Mouse (Mus musculus) megakaryocyte progenitor cell, adult 5-6 weeks (primary cell): ENCODE results near the gene Spata17. TPM values are rescaled to one million over a fixed set of nuclear protein-coding genes. Genes with fewer than 3 reads are reported as not detected.

ENCODE experiments used
- ATAC-seq: replicated peaks from 2 replicates; pipeline ENCODE4 v1.8.0; 2016; ENCODE audit warnings: mild to moderate bottlenecking, moderate TSS enrichment, inconsistent platforms; ENCODE audit not compliant: poor library complexity
- total RNA-seq, 2 experiments: library from RNA; stranded (forward) in 1 of 2; stranded (reverse) in 1 of 2; fragments of 157-497, 149-512 nt in 1 of 2; fragments of 200-1000 nt in 1 of 2; gene quantifications; 2 replicates each; pipeline versions ENCODE4 v1.2.3 to v1.2.4; 2015 to 2017

Spata17 gene
- total RNA-seq (2015) (not detected in 2 replicates), total RNA-seq (2017) (2.2 TPM in 1 of 2 replicates, not detected in the other)

GRCm38 (mm10) chr1:187215181-187216116 is at the start of gene Spata17, which contains the start of gene Gpatch2:
Spata17 (minus strand) TSS chr1:187215465.
Gpatch2 (plus strand) TSS chr1:187215508.
- ATAC-seq, result peak; percentile 91

GRCm38 (mm10) chr1:187258756-187259155 is 43.5 kb upstream of the Spata17 start:
- ATAC-seq, result no peak

GRCm38 (mm10) chr1:187250741-187251262 is 35.5 kb upstream of the Spata17 start:
- ATAC-seq, result no peak

GRCm38 (mm10) chr1:187244734-187245133 is 29.5 kb upstream of the Spata17 start:
- ATAC-seq, result no peak

GRCm38 (mm10) chr1:187241329-187241728 is 26.1 kb upstream of the Spata17 start:
- peak; percentile 92 for ATAC-seq

GRCm38 (mm10) chr1:187240304-187240703 is 25.0 kb upstream of the Spata17 start:
- no peak for ATAC-seq

- no peak for ATAC-seq
Measured at GRCm38 (mm10) chr1:187238061-187238460, 22.8 kb upstream of the Spata17 start.

GRCm38 (mm10) chr1:187236296-187236695 is 21.0 kb upstream of the Spata17 start:
- no peak for ATAC-seq

- ATAC-seq, result no peak
Measured at GRCm38 (mm10) chr1:187235161-187235560, 19.9 kb upstream of the Spata17 start.

- no peak for ATAC-seq
Measured at GRCm38 (mm10) chr1:187232996-187233615, 17.8 kb upstream of the Spata17 start.

GRCm38 (mm10) chr1:187232196-187232955 is 17.1 kb upstream of the Spata17 start:
- ATAC-seq, result no peak

- ATAC-seq, result no peak
Measured at GRCm38 (mm10) chr1:187230255-187230654, 15.0 kb upstream of the Spata17 start.

- ATAC-seq, result peak; percentile 82
Measured at GRCm38 (mm10) chr1:187228414-187229146, 13.3 kb upstream of the Spata17 start.

GRCm38 (mm10) chr1:187226328-187227025 is 11.2 kb upstream of the Spata17 start:
- ATAC-seq, result peak; percentile 52

GRCm38 (mm10) chr1:187220756-187221155 is 5.5 kb upstream of the Spata17 start:
- no peak for ATAC-seq

GRCm38 (mm10) chr1:187216620-187217410 is 1.6 kb upstream of the Spata17 start:
- peak; percentile 57 for ATAC-seq

GRCm38 (mm10) chr1:187210736-187211135 is 4.5 kb downstream of the Spata17 start:
- ATAC-seq, result no peak

GRCm38 (mm10) chr1:187209496-187209895 is 5.8 kb downstream of the Spata17 start:
- ATAC-seq, result no peak

- no peak for ATAC-seq
Measured at GRCm38 (mm10) chr1:187205506-187205905, 9.8 kb downstream of the Spata17 start.
